16 mouse cellular contexts compared by ENCODE assay signal in genomic region chr2:129338138-129338621, GRCm38 (mm10). TPM values are rescaled to one million over a fixed set of nuclear protein-coding genes. Genes with fewer than 3 reads are reported as not detected.
DNase-seq lines count a peak whose midpoint lies in the region; ATAC-seq lines count a peak whose summit lies in the region.
"Had no signal": no experiment of that assay in that cellular context is flagged by ENCODE, and none has a peak within 500 bp of the region (broad histone marks: within the 10 kb centered on the region; RNA-seq: fewer than 3 reads in every experiment).

No protein-coding gene starts in this region.

- no peak overlapping the region for H3K27ac ChIP-seq in heart, embryonic 11.5 days (ENCODE audit: low read depth, low read length)
- H3K27ac ChIP-seq in midbrain, embryonic 16.5 days (ENCODE audit: low read length), result no peak overlapping the region
- H3K27ac ChIP-seq: midbrain, embryonic 13.5 days; stomach, postnatal 0 days had no signal

- H3K4me3 ChIP-seq in heart, embryonic 11.5 days (ENCODE audit: low read depth, low read length), result no peak overlapping the region
- H3K4me3 ChIP-seq in midbrain, embryonic 16.5 days (ENCODE audit: low read depth, low read length), result no peak overlapping the region
- H3K4me3 ChIP-seq: midbrain, embryonic 13.5 days had no signal

- no peak overlapping the region for H3K4me2 ChIP-seq in heart, embryonic 11.5 days
- no peak overlapping the region for H3K4me2 ChIP-seq in midbrain, embryonic 16.5 days (ENCODE audit: low read length)
- H3K4me2 ChIP-seq: liver, embryonic 11.5 days; midbrain, embryonic 13.5 days had no signal

- H3K9ac ChIP-seq in heart, embryonic 11.5 days (ENCODE audit: low read depth, low read length), result no peak overlapping the region
- H3K9ac ChIP-seq in midbrain, embryonic 16.5 days (ENCODE audit: low read depth, low read length), result no peak overlapping the region
- H3K9ac ChIP-seq: midbrain, embryonic 13.5 days had no signal

- WGBS in heart, embryonic 11.5 days (ENCODE audit: insufficient replicate concordance), result 71% methylated on average over 6 of the region's 6 CpGs
- 82% methylated on average over 6 of the region's 6 CpGs for WGBS in midbrain, embryonic 16.5 days

- peak; percentile 36 to 53 for DNase-seq in heart, adult 18-20 months
- DNase-seq in 3T3-L1 (ENCODE audit: low read depth, low spot score) (peak; percentile 73), ZHBTc4 (ENCODE audit: low read depth, low spot score) (peak; percentile 18)
- peak; percentile 41 for DNase-seq in lung, postnatal 10 days
- DNase-seq in urinary bladder, postnatal 14 days (ENCODE audit: low spot score), result no peak
- DNase-seq in thymus, postnatal 10 days (ENCODE audit: low spot score in 2 of 2), result no peak
- DNase-seq: kidney, postnatal 36 days; right cerebral cortex, postnatal 4 days had no signal

- ATAC-seq in heart, embryonic 11.5 days (replicated peaks; ENCODE audit: insufficient number of reproducible peaks, low FRiP score, low TSS enrichment), result no peak
- no peak for ATAC-seq in midbrain, embryonic 16.5 days
- ATAC-seq: CD4-positive, CD25-positive, alpha-beta regulatory T cell, adult 4 months; inflammation-experienced regulatory T-cells, adult 6 months; midbrain, embryonic 13.5 days had no signal

- no peaks in the 10 kb centered on the region for H3K4me1 ChIP-seq in heart, embryonic 11.5 days (ENCODE audit: control insufficient read depth, insufficient read depth, low read length)
- H3K4me1 ChIP-seq in midbrain, embryonic 16.5 days (ENCODE audit: control insufficient read depth, insufficient read depth, low read length), result no peaks in the 10 kb centered on the region

- H3K27me3 ChIP-seq in heart, embryonic 11.5 days (ENCODE audit: control insufficient read depth, insufficient read depth, low read length), result no peaks in the 10 kb centered on the region
- no peaks in the 10 kb centered on the region for H3K27me3 ChIP-seq in midbrain, embryonic 16.5 days (ENCODE audit: control insufficient read depth, insufficient read depth, low read depth, low read length)
- H3K27me3 ChIP-seq: midbrain, embryonic 13.5 days had no signal

- peaks cover 6% of the 10 kb centered on the region; the same call in 1 of the 2 replicates for H3K9me3 ChIP-seq in heart, embryonic 11.5 days (replicated peaks; ENCODE audit: control insufficient read depth, low read length)
- no peaks in the 10 kb centered on the region for H3K9me3 ChIP-seq in midbrain, embryonic 16.5 days (replicated peaks; ENCODE audit: control insufficient read depth, low read length, poor library complexity, severe bottlenecking)

- no peaks in the 10 kb centered on the region for H3K36me3 ChIP-seq in heart, embryonic 11.5 days (ENCODE audit: control insufficient read depth, insufficient read depth, low read length)
- no peaks in the 10 kb centered on the region for H3K36me3 ChIP-seq in midbrain, embryonic 16.5 days (ENCODE audit: control insufficient read depth, insufficient read depth, low read length)
- H3K36me3 ChIP-seq: midbrain, embryonic 13.5 days had no signal

RNA-seq across cellular contexts. Expression of gene Il1a, which starts 28.4 kb away (rescaled TPM):
- total RNA-seq in heart, adult 18-20 months (2021), result not detected
- 0.26 TPM in 1 of 2 replicates, not detected in the other for polyA plus RNA-seq in heart, embryonic 11.5 days (2014; fragmentation: Nextera tagmentation; extraction: Ambion mirVana)
- 0.21 and 0.25 TPM in 2 replicates for polyA plus RNA-seq in midbrain, embryonic 16.5 days (2015; fragmentation: Nextera tagmentation; extraction: Ambion mirVana)
- polyA plus RNA-seq: CD4-positive, CD25-positive, alpha-beta regulatory T cell, adult 4 months; urinary bladder, adult 2 months had no signal

RNA-seq across cellular contexts. Expression of gene Il1b, which starts 32.8 kb away (rescaled TPM):
- total RNA-seq in heart, adult 18-20 months (2021), result under 1 TPM in 1 of 2 experiments, not detected in 1; 0.32 TPM
- polyA plus RNA-seq in heart, embryonic 11.5 days (2014; fragmentation: Nextera tagmentation; extraction: Ambion mirVana), result not detected in 2 replicates
- polyA plus RNA-seq in midbrain, embryonic 16.5 days (2015; fragmentation: Nextera tagmentation; extraction: Ambion mirVana), result not detected in 2 replicates
- polyA plus RNA-seq: midbrain, embryonic 13.5 days had no signal

RNA-seq across cellular contexts. Expression of gene Ckap2l, which starts 41.2 kb away (rescaled TPM):
- under 1 TPM; 0.39 to 0.42 TPM for total RNA-seq in heart, adult 18-20 months (2021)
- 59.9 and 67.0 TPM in 2 replicates for polyA plus RNA-seq in heart, embryonic 11.5 days (2014; fragmentation: Nextera tagmentation; extraction: Ambion mirVana)
- polyA plus RNA-seq in midbrain, embryonic 16.5 days (2015; fragmentation: Nextera tagmentation; extraction: Ambion mirVana), result 6.5 and 7.9 TPM in 2 replicates

Comparison
In these comparisons a context has a peak if more than half of its experiments do, and no peak if none do; other contexts are left out.
1. DNase-seq: peak in heart, adult 18-20 months (2 of 2), 3T3-L1 (single experiment), ZHBTc4 (single experiment) and lung, postnatal 10 days (single experiment); none in urinary bladder, postnatal 14 days (single experiment) and thymus, postnatal 10 days (0 of 2).